Mouse (Mus musculus) MEL (cell line): Measurements from ENCODE around the gene Rbfox2. TPM values are rescaled to one million over a fixed set of nuclear protein-coding genes. Genes with fewer than 3 reads are reported as not detected.

ENCODE experiments used
- DNase-seq: peaks from one replicate; pipeline ENCODE4 v3.0.0; 2011; ENCODE audit warnings: low read depth, low spot score
- H3K27ac ChIP-seq: 2 replicates; pipeline ENCODE4 v1.5.1; 2012; ENCODE audit warnings: low read depth, mild to moderate bottlenecking, control low read depth, low read length, moderate library complexity; ENCODE audit not compliant: control insufficient read depth
- H3K27me3 ChIP-seq, 2 experiments: fragments of 150-350 bp in 1 of 2; sonication (generic) in 1 of 2; 2 replicates each; pipeline ENCODE4 v1.6.1; 2012; ENCODE audit warnings: low read length in 2 of 2, mild to moderate bottlenecking in 2 of 2, improper control_type of control experiment in 1 of 2, moderate library complexity in 1 of 2; ENCODE audit not compliant: insufficient read depth in 2 of 2, control insufficient read depth in 1 of 2
- H3K36me3 ChIP-seq, 2 experiments: 2 replicates each; pipeline ENCODE4 v1.6.1; 2012 to 2014; ENCODE audit warnings: low read length in 2 of 2, improper control_type of control experiment in 1 of 2, inconsistent platforms in 1 of 2, mild to moderate bottlenecking in 1 of 2; ENCODE audit not compliant: insufficient read depth in 2 of 2, control insufficient read depth in 1 of 2
- H3K4me1 ChIP-seq, 2 experiments: fragments of 150-350 bp in 1 of 2; sonication (generic) in 1 of 2; 2 replicates each; pipeline ENCODE4 v1.6.1; 2012; ENCODE audit warnings: low read length in 2 of 2, improper control_type of control experiment in 1 of 2, mild to moderate bottlenecking in 1 of 2; ENCODE audit not compliant: insufficient read depth in 2 of 2, control insufficient read depth in 1 of 2
- H3K4me3 ChIP-seq, 2 experiments: fragments of 150-350 bp in 1 of 2; sonication (generic) in 1 of 2; 2 replicates each; pipeline ENCODE4 v1.5.1; 2012; ENCODE audit warnings: low read depth in 2 of 2, low read length in 2 of 2, mild to moderate bottlenecking in 2 of 2, moderate library complexity in 2 of 2, control low read depth in 1 of 2, improper control_type of control experiment in 1 of 2; ENCODE audit not compliant: control insufficient read depth in 1 of 2, insufficient read depth in 1 of 2
- H3K79me2 ChIP-seq: 2 replicates; pipeline ENCODE4 v1.6.1; 2012; ENCODE audit warnings: mild to moderate bottlenecking, low read length, moderate library complexity; ENCODE audit not compliant: control insufficient read depth, poor library complexity, insufficient read depth
- H3K9ac ChIP-seq: 2 replicates; pipeline ENCODE4 v1.6.1; 2012; ENCODE audit warnings: low read depth, mild to moderate bottlenecking, control low read depth, low read length, moderate library complexity; ENCODE audit not compliant: control insufficient read depth, poor library complexity, severe bottlenecking
- H3K9me3 ChIP-seq: fragments of 150-350 bp; sonication (generic); replicated peaks from 2 replicates; pipeline ENCODE4 v1.6.1; 2012; ENCODE audit warnings: mild to moderate bottlenecking, low read length, improper control_type of control experiment, moderate library complexity; ENCODE audit not compliant: insufficient read depth
- CHD1 ChIP-seq: IDR thresholded peaks from 2 replicates; pipeline ENCODE4 v1.6.1; 2012; ENCODE audit warnings: low read depth, mild to moderate bottlenecking, inconsistent platforms, low read length, improper control_type of control experiment
- CTCF ChIP-seq, 3 experiments: IDR thresholded peaks in 2 of 3; conservative IDR thresholded peaks in 1 of 3; 2 replicates each; pipeline ENCODE4 v1.5.1; 2011 to 2012; ENCODE audit warnings: low read length in 3 of 3, low read depth in 2 of 3, mild to moderate bottlenecking in 2 of 3, improper control_type of control experiment in 1 of 3, inconsistent platforms in 1 of 3, mixed read lengths in 1 of 3, moderate library complexity in 1 of 3; ENCODE audit not compliant: control insufficient read depth in 1 of 3, insufficient read depth in 1 of 3, poor library complexity in 1 of 3, severe bottlenecking in 1 of 3
- E2F4 ChIP-seq: IDR thresholded peaks from 2 replicates; pipeline ENCODE4 v1.6.1; 2011; ENCODE audit warnings: low read depth, low read length, improper control_type of control experiment, borderline replicate concordance
- ELF1 ChIP-seq: IDR thresholded peaks from 2 replicates; pipeline ENCODE4 v1.6.1; 2014; ENCODE audit warnings: low read depth, mild to moderate bottlenecking, inconsistent platforms, low read length, improper control_type of control experiment, moderate library complexity
- ETS1 ChIP-seq: IDR thresholded peaks from 2 replicates; pipeline ENCODE4 v1.6.1; 2012; ENCODE audit warnings: low read depth, mild to moderate bottlenecking, inconsistent platforms, low read length, improper control_type of control experiment, moderate library complexity
- GABPA ChIP-seq: IDR thresholded peaks from 2 replicates; pipeline ENCODE4 v1.6.1; 2012; ENCODE audit warnings: low read depth, mild to moderate bottlenecking, inconsistent platforms, low read length, improper control_type of control experiment, moderate library complexity
- GATA1 ChIP-seq: IDR thresholded peaks from 2 replicates; pipeline ENCODE4 v1.6.1; 2011; ENCODE audit warnings: low read depth, low read length, improper control_type of control experiment
- JUND ChIP-seq: IDR thresholded peaks from 2 replicates; pipeline ENCODE4 v1.6.1; 2011; ENCODE audit warnings: low read depth, mild to moderate bottlenecking, improper control_type of control experiment, low read length
- KAT2A ChIP-seq: conservative IDR thresholded peaks from 2 replicates; pipeline ENCODE4 v1.6.1; 2012; ENCODE audit warnings: low read depth, low read length, improper control_type of control experiment, inconsistent platforms
- MAFK ChIP-seq: IDR thresholded peaks from 2 replicates; pipeline ENCODE4 v1.6.1; 2011; ENCODE audit warnings: low read depth, mild to moderate bottlenecking, low read length, improper control_type of control experiment, borderline replicate concordance
- MAX ChIP-seq: IDR thresholded peaks from 2 replicates; pipeline ENCODE4 v1.6.1; 2011; ENCODE audit warnings: low read length, improper control_type of control experiment
- MAZ ChIP-seq: IDR thresholded peaks from 2 replicates; pipeline ENCODE4 v1.6.1; 2012; ENCODE audit warnings: low read depth, mild to moderate bottlenecking, inconsistent platforms, low read length, improper control_type of control experiment
- MYC ChIP-seq: IDR thresholded peaks from 2 replicates; pipeline ENCODE4 v1.6.1; 2011; ENCODE audit warnings: low read depth, mild to moderate bottlenecking, low read length, improper control_type of control experiment, moderate library complexity
- NRF1 ChIP-seq: IDR thresholded peaks from 2 replicates; pipeline ENCODE4 v1.6.1; 2014; ENCODE audit warnings: low read depth, mild to moderate bottlenecking, inconsistent platforms, low read length, improper control_type of control experiment, moderate library complexity; ENCODE audit not compliant: poor library complexity, insufficient read depth, severe bottlenecking
- POLR2AphosphoS2 ChIP-seq: IDR thresholded peaks from 2 replicates; pipeline ENCODE4 v1.6.1; 2011; ENCODE audit warnings: low read length, improper control_type of control experiment
- POLR2AphosphoS5 ChIP-seq: IDR thresholded peaks from 2 replicates; pipeline ENCODE4 v1.6.1; 2012; ENCODE audit warnings: low read depth, borderline replicate concordance, mild to moderate bottlenecking, inconsistent platforms, low read length, moderate library complexity, mixed read lengths
- RAD21 ChIP-seq: IDR thresholded peaks from 2 replicates; pipeline ENCODE4 v1.6.1; 2011; ENCODE audit warnings: mild to moderate bottlenecking, low read depth, low read length, improper control_type of control experiment
- SIN3A ChIP-seq: IDR thresholded peaks from 2 replicates; pipeline ENCODE4 v1.6.1; 2012; ENCODE audit warnings: low read length, improper control_type of control experiment, inconsistent platforms
- TAL1 ChIP-seq: IDR thresholded peaks from 2 replicates; pipeline ENCODE4 v1.6.1; 2012; ENCODE audit warnings: mild to moderate bottlenecking, inconsistent platforms, low read length, moderate library complexity, mixed read lengths
- TBP ChIP-seq: IDR thresholded peaks from 2 replicates; pipeline ENCODE4 v1.8.0; 2011; ENCODE audit warnings: low read depth, low read length, improper control_type of control experiment
- USF1 ChIP-seq: IDR thresholded peaks from 2 replicates; pipeline ENCODE4 v1.6.1; 2014; ENCODE audit warnings: low read depth, mild to moderate bottlenecking, inconsistent platforms, low read length, improper control_type of control experiment, moderate library complexity
- USF2 ChIP-seq, 2 experiments: IDR thresholded peaks; 2 replicates each; pipeline ENCODE4 v1.6.1; 2011 to 2012; ENCODE audit warnings: improper control_type of control experiment in 2 of 2, low read length in 2 of 2, borderline replicate concordance in 1 of 2, inconsistent platforms in 1 of 2, low read depth in 1 of 2, mild to moderate bottlenecking in 1 of 2; ENCODE audit not compliant: insufficient read depth in 1 of 2
- ZKSCAN1 ChIP-seq: IDR thresholded peaks from 2 replicates; pipeline ENCODE4 v1.6.1; 2012; ENCODE audit warnings: low read depth, mild to moderate bottlenecking, inconsistent platforms, low read length, improper control_type of control experiment, moderate library complexity
- ZMIZ1 ChIP-seq: IDR thresholded peaks from 2 replicates; pipeline ENCODE4 v1.6.1; 2012; ENCODE audit warnings: low read depth, mild to moderate bottlenecking, inconsistent platforms, low read length, improper control_type of control experiment, moderate library complexity
- polyA plus RNA-seq, 2 experiments: library from polyadenylated mRNA; stranded (reverse) in 1 of 2; unstranded in 1 of 2; fragments of >175 nt in 1 of 2; fragments of >200 nt in 1 of 2; gene quantifications; 2 replicates each; pipeline versions ENCODE4 v1.2.1 to v1.2.4; 2012; ENCODE audit warnings: low replicate concordance in 2 of 2, low read depth in 1 of 2; ENCODE audit not compliant: insufficient read length in 2 of 2, insufficient read depth in 1 of 2, missing spikeins in 1 of 2
- total RNA-seq: library from RNA; depleted of rRNA; stranded (reverse); fragments of 300-350 nt; gene quantifications from 2 replicates; pipeline ENCODE4 v1.2.3, GENCODE M21; 2012

The Rbfox2 gene
- total and polyA plus RNA-seq, 3 experiments, result 3.4 to 6.0 TPM; not detected in 1

- H3K27ac ChIP-seq, result no peak overlapping the region
- TF ChIP-seq USF2 (IDR thresholded peaks at IDR 0.05; ENCODE audit: borderline replicate concordance in 1 of 2, insufficient read depth in 1 of 2, low read depth in 1 of 2, low read length in 2 of 2) (no peak), MYC (no peak), TAL1 (no peak), POLR2AphosphoS5 (no peak), ZMIZ1 (no peak), POLR2AphosphoS2 (no peak), E2F4 (no peak), USF1 (no peak), MAFK (no peak), TBP (no peak), GATA1 (no peak), ELF1 (no peak), GABPA (no peak), KAT2A (no peak), ETS1 (no peak)
- TF ChIP-seq, all 39 proteins: peak for 0
- Histone ChIP-seq H3K9ac (no peak overlapping the region), H3K27me3 (no peaks in the 10 kb centered on the region), H3K79me2 (no peaks in the 10 kb centered on the region; the same call in 1 of the 2 replicates), H3K4me1 (peaks cover 0 to 3% of the 10 kb centered on the region in 2 experiments; a peak in 1 of 4 replicates), H3K4me3 (no peak overlapping the region), H3K9me3 (no peaks in the 10 kb centered on the region), H3K36me3 (peaks cover 0 to 4% of the 10 kb centered on the region in 2 experiments; a peak in 2 of 4 replicates)
- no peak for DNase-seq
These were observed 1.8 kb downstream of the Rbfox2 start for GRCm38 (mm10) chr15:77304960-77305359.

- Histone ChIP-seq H3K27ac (no peak overlapping the region), H3K9me3 (no peaks in the 10 kb centered on the region)
- TF ChIP-seq CTCF (IDR thresholded peaks at IDR 0.05 in 2 of 3, conservative IDR thresholded peaks at IDR 0.05 in 1 of 3; ENCODE audit: control insufficient read depth in 1 of 3, insufficient read depth in 1 of 3, low read depth in 2 of 3, low read length in 3 of 3, poor library complexity in 1 of 3, severe bottlenecking in 1 of 3) (no peak), JUND (no peak), NRF1 (no peak), TBP (no peak), MYC (no peak), RAD21 (no peak), ZMIZ1 (no peak), MAX (no peak), MAZ (no peak), CHD1 (no peak), ZKSCAN1 (no peak), ELF1 (no peak), USF2 (IDR thresholded peaks at IDR 0.05; ENCODE audit: borderline replicate concordance in 1 of 2, insufficient read depth in 1 of 2, low read depth in 1 of 2, low read length in 2 of 2) (no peak), SIN3A (no peak)
- TF ChIP-seq, all 39 proteins: peak for 0
- Histone ChIP-seq H3K4me3 (no peak overlapping the region), H3K4me1 (no peaks in the 10 kb centered on the region; a peak in 1 of 4 replicates), H3K9ac (no peak overlapping the region), H3K79me2 (no peaks in the 10 kb centered on the region; the same call in 1 of the 2 replicates), H3K36me3 (peaks cover 0 to 4% of the 10 kb centered on the region in 2 experiments; a peak in 2 of 4 replicates), H3K27me3 (no peaks in the 10 kb centered on the region)
- no peak for DNase-seq
These were observed 5.7 kb downstream of the Rbfox2 start for GRCm38 (mm10) chr15:77301122-77301521.
